Mouse (Mus musculus) adrenal gland, adult 8-10 months (tissue): ENCODE data around the gene Morf4l1. TPM values are rescaled to one million over a fixed set of nuclear protein-coding genes. Genes with fewer than 3 reads are reported as not detected.
"Not testable (repeated sequence)": the region's sequence is repeated elsewhere in the genome, so short reads cannot be mapped to it uniquely, and the experiment has no call there.

Source experiments
- DNase-seq: peaks from one replicate; pipeline ENCODE4 v3.0.0; 2022
- total RNA-seq, 4 experiments: library from RNA; stranded (reverse); gene quantifications; 2 replicates each; pipeline ENCODE4 v1.2.4; 2022

Gene Morf4l1
- total RNA-seq, 4 experiments from 2014 or later, result 379 to 403 (median 391) TPM

DNA sequence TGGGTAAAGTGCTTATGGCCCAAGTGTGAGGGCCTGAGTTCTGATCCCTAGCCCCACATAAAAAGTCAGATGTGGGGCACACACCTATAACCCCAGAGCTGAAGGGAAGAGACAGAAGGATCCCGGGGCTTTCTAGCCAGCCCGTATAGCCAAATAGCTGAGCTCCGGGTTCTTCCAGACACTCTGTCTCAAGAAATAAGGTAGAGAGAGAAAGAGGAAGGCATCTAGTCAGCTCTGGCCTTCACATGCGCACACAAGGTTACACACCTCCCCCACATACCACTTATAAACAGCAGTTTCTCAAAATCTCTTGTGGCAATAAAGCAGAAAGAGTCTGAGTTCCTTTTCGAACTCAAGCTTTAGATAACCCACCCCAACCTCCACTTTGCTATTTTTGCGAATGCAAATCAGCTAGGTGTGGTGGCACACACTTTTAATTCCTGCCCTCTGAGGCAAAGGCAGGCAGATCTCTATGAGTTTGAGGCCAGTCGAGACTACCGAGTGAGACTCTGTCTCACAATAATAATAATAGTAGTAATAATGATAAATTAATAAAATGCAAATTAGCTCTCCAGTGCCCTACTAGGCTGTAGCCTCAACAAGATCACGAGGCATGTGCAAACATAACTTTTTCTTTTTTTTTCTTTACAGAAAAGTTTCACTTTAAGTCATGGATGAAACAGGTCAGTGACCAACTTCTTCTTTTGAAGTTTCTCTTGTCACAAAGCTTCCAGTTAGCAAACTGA lies 54.6 kb downstream of the Morf4l1 start:
- DNase-seq, result no peak

DNA sequence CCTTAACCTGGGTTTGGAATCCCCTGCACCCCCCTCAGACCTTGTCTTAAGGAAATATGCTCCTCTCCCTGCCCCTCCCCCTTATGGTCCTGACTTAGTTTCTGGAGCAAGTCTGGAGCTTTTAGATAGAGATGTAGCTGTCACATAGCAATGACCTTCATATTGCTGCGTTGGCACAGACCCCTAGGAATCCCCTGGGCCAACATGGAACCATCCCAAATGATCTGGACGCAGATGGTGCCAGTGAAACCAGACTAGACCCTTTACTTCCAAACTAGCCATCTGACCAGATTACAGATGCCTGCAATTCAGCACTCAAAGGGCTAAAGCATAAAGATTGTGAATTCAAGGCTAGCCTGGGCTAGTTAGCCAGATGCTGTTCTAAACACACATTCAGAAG lies 57.9 kb downstream of the Morf4l1 start:
- no peak for DNase-seq

DNA sequence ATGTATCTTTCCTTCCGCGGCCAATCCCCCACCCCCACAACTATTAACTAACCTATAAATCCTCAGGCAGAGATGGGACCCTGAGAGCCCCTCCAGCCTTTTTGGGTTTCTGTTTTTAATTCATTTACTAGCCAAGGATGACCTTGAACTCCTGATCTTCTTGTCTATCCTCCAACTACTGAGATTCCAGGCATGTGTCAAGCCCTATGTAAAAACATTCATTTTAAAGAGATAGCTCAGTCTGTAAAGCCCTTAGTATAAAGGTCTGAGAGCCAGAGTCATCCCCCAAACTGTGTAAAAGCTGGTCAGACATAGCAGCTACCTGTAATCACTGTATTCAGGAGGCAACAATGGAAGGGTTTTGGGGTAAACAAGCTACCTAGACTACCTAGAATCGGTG lies 58.7 kb downstream of the Morf4l1 start:
- DNase-seq, result no peak

DNA sequence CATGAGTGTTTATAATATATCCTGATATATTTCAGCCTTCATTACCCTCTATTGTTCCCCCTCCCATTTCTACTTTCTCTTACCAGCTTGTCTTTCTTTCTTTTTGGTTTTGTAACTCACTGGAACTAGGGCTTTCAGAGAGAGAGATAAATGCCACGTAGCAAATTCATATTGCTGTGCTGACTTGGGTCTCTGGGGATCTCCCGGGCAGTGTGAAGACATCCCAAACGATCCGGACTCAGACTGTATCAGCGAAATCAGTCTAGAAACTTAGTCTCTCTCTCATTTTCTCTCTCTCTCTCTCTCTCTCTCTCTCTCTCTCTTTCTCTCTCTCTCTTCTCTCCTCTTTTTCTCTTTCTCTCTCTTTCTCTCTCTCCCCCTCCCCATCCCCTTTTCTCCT lies 59.2 kb downstream of the Morf4l1 start:
- DNase-seq, result no peak

GRCm38 (mm10) chr9:90054371-90055145 lies 60.0 kb downstream of the Morf4l1 start:
- DNase-seq, result peak; percentile 79

DNA sequence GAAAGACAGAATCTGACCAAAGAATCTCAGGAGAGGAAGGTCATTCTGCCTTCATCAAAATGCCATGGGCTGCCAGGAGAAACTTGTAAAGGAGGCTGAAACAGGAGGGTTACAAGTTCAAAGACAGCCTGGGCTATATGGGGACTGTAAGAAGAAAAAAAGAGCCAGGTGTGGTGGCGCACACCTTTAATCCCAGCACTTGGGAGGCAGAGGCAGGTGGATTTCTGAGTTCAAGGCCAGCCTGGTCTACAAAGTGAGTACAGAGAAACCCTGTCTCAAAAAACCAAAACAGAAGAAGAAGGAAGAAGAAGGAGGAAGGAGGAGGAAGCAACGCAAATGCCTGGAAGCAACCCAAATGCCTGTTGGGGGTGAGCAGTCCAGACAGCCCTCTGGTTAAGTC lies 60.7 kb downstream of the Morf4l1 start, which contains the start of gene Ctsh:
Gene Ctsh, plus strand, starts transcription at position 301 of the 400 bp plus-strand sequence.
- no peak for DNase-seq

DNA sequence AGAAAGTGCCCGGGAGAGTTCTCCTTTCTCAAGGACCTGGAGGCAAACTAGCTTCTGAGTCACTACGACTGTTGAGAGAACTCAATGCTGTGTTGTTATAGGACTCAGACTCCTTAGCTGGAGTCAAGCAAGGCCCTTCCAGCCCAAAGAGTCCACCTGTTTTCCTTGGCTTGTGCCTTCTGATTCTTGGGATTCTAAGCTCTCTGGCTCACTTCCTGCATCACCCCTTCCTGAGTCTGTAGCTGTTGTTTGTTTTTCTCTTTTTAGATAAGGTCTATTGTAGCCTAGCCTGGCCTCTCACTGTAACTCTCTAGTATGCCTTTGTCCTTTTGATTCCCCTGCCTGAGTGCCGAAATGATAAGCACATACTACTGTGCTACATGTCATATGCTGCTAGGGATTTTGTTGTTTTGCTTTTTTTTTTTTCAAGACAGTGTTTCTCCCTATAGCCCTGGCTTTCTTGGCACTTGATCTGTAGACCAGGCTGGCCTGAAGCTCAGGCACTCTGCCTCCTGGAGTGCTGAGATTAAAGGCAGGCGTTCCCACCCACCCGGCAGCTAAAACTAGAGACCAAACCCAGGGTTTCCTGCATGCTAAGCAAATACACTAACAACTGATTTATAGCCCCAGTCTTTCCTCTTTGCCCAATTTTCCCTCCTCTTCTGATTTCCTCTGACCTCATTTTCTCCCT lies 66.5 kb downstream of the Morf4l1 start:
- no peak for DNase-seq

- DNase-seq, result no peak
Measured at GRCm38 (mm10) chr9:90045191-90045590, 69.4 kb downstream of the Morf4l1 start.

GRCm38 (mm10) chr9:90042906-90043305 lies 71.7 kb downstream of the Morf4l1 start:
- not testable (repeated sequence) for DNase-seq

Other genes starting within 250 kb of the Morf4l1 start
- gene Rasgrf1, start 204.9 kb downstream of the Morf4l1 start, total RNA-seq, result 10 to 100 TPM; 26.4 to 88.9 (median 41.7) TPM
- 100 to 1,000 TPM; 176 to 258 (median 215) TPM for gene Ctsh, start 60.6 kb downstream of the Morf4l1 start, total RNA-seq
- gene Adamts7, start 48.3 kb upstream of the Morf4l1 start, total RNA-seq, result 1 to 10 TPM; 4.9 to 6.2 (median 5.7) TPM
- gene Tbc1d2b, start 156.0 kb upstream of the Morf4l1 start, total RNA-seq, result 10 to 100 TPM; 28.0 to 49.4 (median 37.7) TPM